Mouse (Mus musculus) MEL (cell line): Measurements from ENCODE around the gene Nf2. TPM values are rescaled to one million over a fixed set of nuclear protein-coding genes. Genes with fewer than 3 reads are reported as not detected.

Experiments
- DNase-seq: peaks from one replicate; pipeline ENCODE4 v3.0.0; 2011; ENCODE audit warnings: low read depth, low spot score
- H3K27ac ChIP-seq: 2 replicates; pipeline ENCODE4 v1.5.1; 2012; ENCODE audit warnings: low read depth, mild to moderate bottlenecking, control low read depth, low read length, moderate library complexity; ENCODE audit not compliant: control insufficient read depth
- H3K27me3 ChIP-seq, 2 experiments: fragments of 150-350 bp in 1 of 2; sonication (generic) in 1 of 2; 2 replicates each; pipeline ENCODE4 v1.6.1; 2012; ENCODE audit warnings: low read length in 2 of 2, mild to moderate bottlenecking in 2 of 2, improper control_type of control experiment in 1 of 2, moderate library complexity in 1 of 2; ENCODE audit not compliant: insufficient read depth in 2 of 2, control insufficient read depth in 1 of 2
- H3K36me3 ChIP-seq, 2 experiments: 2 replicates each; pipeline ENCODE4 v1.6.1; 2012 to 2014; ENCODE audit warnings: low read length in 2 of 2, improper control_type of control experiment in 1 of 2, inconsistent platforms in 1 of 2, mild to moderate bottlenecking in 1 of 2; ENCODE audit not compliant: insufficient read depth in 2 of 2, control insufficient read depth in 1 of 2
- H3K4me1 ChIP-seq, 2 experiments: fragments of 150-350 bp in 1 of 2; sonication (generic) in 1 of 2; 2 replicates each; pipeline ENCODE4 v1.6.1; 2012; ENCODE audit warnings: low read length in 2 of 2, improper control_type of control experiment in 1 of 2, mild to moderate bottlenecking in 1 of 2; ENCODE audit not compliant: insufficient read depth in 2 of 2, control insufficient read depth in 1 of 2
- H3K4me3 ChIP-seq, 2 experiments: fragments of 150-350 bp in 1 of 2; sonication (generic) in 1 of 2; 2 replicates each; pipeline ENCODE4 v1.5.1; 2012; ENCODE audit warnings: low read depth in 2 of 2, low read length in 2 of 2, mild to moderate bottlenecking in 2 of 2, moderate library complexity in 2 of 2, control low read depth in 1 of 2, improper control_type of control experiment in 1 of 2; ENCODE audit not compliant: control insufficient read depth in 1 of 2, insufficient read depth in 1 of 2
- H3K79me2 ChIP-seq: 2 replicates; pipeline ENCODE4 v1.6.1; 2012; ENCODE audit warnings: mild to moderate bottlenecking, low read length, moderate library complexity; ENCODE audit not compliant: control insufficient read depth, poor library complexity, insufficient read depth
- H3K9ac ChIP-seq: 2 replicates; pipeline ENCODE4 v1.6.1; 2012; ENCODE audit warnings: low read depth, mild to moderate bottlenecking, control low read depth, low read length, moderate library complexity; ENCODE audit not compliant: control insufficient read depth, poor library complexity, severe bottlenecking
- H3K9me3 ChIP-seq: fragments of 150-350 bp; sonication (generic); replicated peaks from 2 replicates; pipeline ENCODE4 v1.6.1; 2012; ENCODE audit warnings: mild to moderate bottlenecking, low read length, improper control_type of control experiment, moderate library complexity; ENCODE audit not compliant: insufficient read depth
- BHLHE40 ChIP-seq: IDR thresholded peaks from 2 replicates; pipeline ENCODE4 v1.6.1; 2012; ENCODE audit warnings: low read depth, mild to moderate bottlenecking, inconsistent platforms, low read length, improper control_type of control experiment, borderline replicate concordance
- CHD2 ChIP-seq: IDR thresholded peaks from 2 replicates; pipeline ENCODE4 v1.6.1; 2011; ENCODE audit warnings: low read length, improper control_type of control experiment
- CTCF ChIP-seq, 3 experiments: IDR thresholded peaks in 2 of 3; conservative IDR thresholded peaks in 1 of 3; 2 replicates each; pipeline ENCODE4 v1.5.1; 2011 to 2012; ENCODE audit warnings: low read length in 3 of 3, low read depth in 2 of 3, mild to moderate bottlenecking in 2 of 3, improper control_type of control experiment in 1 of 3, inconsistent platforms in 1 of 3, mixed read lengths in 1 of 3, moderate library complexity in 1 of 3; ENCODE audit not compliant: control insufficient read depth in 1 of 3, insufficient read depth in 1 of 3, poor library complexity in 1 of 3, severe bottlenecking in 1 of 3
- ELF1 ChIP-seq: IDR thresholded peaks from 2 replicates; pipeline ENCODE4 v1.6.1; 2014; ENCODE audit warnings: low read depth, mild to moderate bottlenecking, inconsistent platforms, low read length, improper control_type of control experiment, moderate library complexity
- ETS1 ChIP-seq: IDR thresholded peaks from 2 replicates; pipeline ENCODE4 v1.6.1; 2012; ENCODE audit warnings: low read depth, mild to moderate bottlenecking, inconsistent platforms, low read length, improper control_type of control experiment, moderate library complexity
- GABPA ChIP-seq: IDR thresholded peaks from 2 replicates; pipeline ENCODE4 v1.6.1; 2012; ENCODE audit warnings: low read depth, mild to moderate bottlenecking, inconsistent platforms, low read length, improper control_type of control experiment, moderate library complexity
- KAT2A ChIP-seq: conservative IDR thresholded peaks from 2 replicates; pipeline ENCODE4 v1.6.1; 2012; ENCODE audit warnings: low read depth, low read length, improper control_type of control experiment, inconsistent platforms
- MAFK ChIP-seq: IDR thresholded peaks from 2 replicates; pipeline ENCODE4 v1.6.1; 2011; ENCODE audit warnings: low read depth, mild to moderate bottlenecking, low read length, improper control_type of control experiment, borderline replicate concordance
- MAZ ChIP-seq: IDR thresholded peaks from 2 replicates; pipeline ENCODE4 v1.6.1; 2012; ENCODE audit warnings: low read depth, mild to moderate bottlenecking, inconsistent platforms, low read length, improper control_type of control experiment
- MXI1 ChIP-seq: IDR thresholded peaks from 2 replicates; pipeline ENCODE4 v1.6.1; 2011; ENCODE audit warnings: mild to moderate bottlenecking, low read depth, low read length, improper control_type of control experiment
- POLR2A ChIP-seq, 2 experiments: IDR thresholded peaks; 2 replicates each; pipeline ENCODE4 v1.6.1; 2011 to 2012; ENCODE audit warnings: low read length in 2 of 2, mild to moderate bottlenecking in 2 of 2, control low read depth in 1 of 2, improper control_type of control experiment in 1 of 2, low read depth in 1 of 2, moderate library complexity in 1 of 2; ENCODE audit not compliant: control insufficient read depth in 1 of 2, insufficient read depth in 1 of 2, poor library complexity in 1 of 2
- POLR2AphosphoS5 ChIP-seq: IDR thresholded peaks from 2 replicates; pipeline ENCODE4 v1.6.1; 2012; ENCODE audit warnings: low read depth, borderline replicate concordance, mild to moderate bottlenecking, inconsistent platforms, low read length, moderate library complexity, mixed read lengths
- RAD21 ChIP-seq: IDR thresholded peaks from 2 replicates; pipeline ENCODE4 v1.6.1; 2011; ENCODE audit warnings: mild to moderate bottlenecking, low read depth, low read length, improper control_type of control experiment
- RCOR1 ChIP-seq: IDR thresholded peaks from 2 replicates; pipeline ENCODE4 v1.6.1; 2012; ENCODE audit warnings: low read depth, mild to moderate bottlenecking, inconsistent platforms, low read length, improper control_type of control experiment
- SMC3 ChIP-seq: IDR thresholded peaks from 2 replicates; pipeline ENCODE4 v1.6.1; 2011; ENCODE audit warnings: low read depth, low read length, improper control_type of control experiment
- TAL1 ChIP-seq: IDR thresholded peaks from 2 replicates; pipeline ENCODE4 v1.6.1; 2012; ENCODE audit warnings: mild to moderate bottlenecking, inconsistent platforms, low read length, moderate library complexity, mixed read lengths
- TBP ChIP-seq: IDR thresholded peaks from 2 replicates; pipeline ENCODE4 v1.8.0; 2011; ENCODE audit warnings: low read depth, low read length, improper control_type of control experiment
- USF1 ChIP-seq: IDR thresholded peaks from 2 replicates; pipeline ENCODE4 v1.6.1; 2014; ENCODE audit warnings: low read depth, mild to moderate bottlenecking, inconsistent platforms, low read length, improper control_type of control experiment, moderate library complexity
- ZC3H11A ChIP-seq: IDR thresholded peaks from 2 replicates; pipeline ENCODE4 v1.6.1; 2012; ENCODE audit warnings: low read depth, mild to moderate bottlenecking, inconsistent platforms, low read length, improper control_type of control experiment
- ZKSCAN1 ChIP-seq: IDR thresholded peaks from 2 replicates; pipeline ENCODE4 v1.6.1; 2012; ENCODE audit warnings: low read depth, mild to moderate bottlenecking, inconsistent platforms, low read length, improper control_type of control experiment, moderate library complexity
- ZNF384 ChIP-seq: IDR thresholded peaks from 2 replicates; pipeline ENCODE4 v1.6.1; 2012; ENCODE audit warnings: low read depth, mild to moderate bottlenecking, inconsistent platforms, low read length, improper control_type of control experiment
- polyA plus RNA-seq, 2 experiments: library from polyadenylated mRNA; stranded (reverse) in 1 of 2; unstranded in 1 of 2; fragments of >175 nt in 1 of 2; fragments of >200 nt in 1 of 2; gene quantifications; 2 replicates each; pipeline versions ENCODE4 v1.2.1 to v1.2.4; 2012; ENCODE audit warnings: low replicate concordance in 2 of 2, low read depth in 1 of 2; ENCODE audit not compliant: insufficient read length in 2 of 2, insufficient read depth in 1 of 2, missing spikeins in 1 of 2
- total RNA-seq: library from RNA; depleted of rRNA; stranded (reverse); fragments of 300-350 nt; gene quantifications from 2 replicates; pipeline ENCODE4 v1.2.3, GENCODE M21; 2012

Gene Nf2
- total and polyA plus RNA-seq, 3 experiments, result 73.6 to 246 (median 95.6) TPM

- no peaks in the 10 kb centered on the region for H3K4me1 ChIP-seq
- no peak overlapping the region for H3K9ac ChIP-seq
- H3K27ac ChIP-seq, result no peak overlapping the region
- H3K4me3 ChIP-seq, result no peak overlapping the region
- H3K27me3 ChIP-seq, result no peaks in the 10 kb centered on the region
- H3K36me3 ChIP-seq, result peaks cover 2 to 33% of the 10 kb centered on the region in 2 experiments; a peak in 3 of 4 replicates
- H3K9me3 ChIP-seq, result no peaks in the 10 kb centered on the region
- TF ChIP-seq GABPA, result no peak
- TF ChIP-seq KAT2A, result no peak
- peak; percentile 57 for TF ChIP-seq ETS1
- no peaks in the 10 kb centered on the region for H3K79me2 ChIP-seq
- peak; percentile 51 for DNase-seq
These were observed 59.6 kb downstream of the Nf2 start for GRCm38 (mm10) chr11:4789691-4790090.

GRCm38 (mm10) chr11:4784629-4785142 is 64.7 kb downstream of the Nf2 start:
- no peak for DNase-seq
- Histone ChIP-seq H3K79me2 (no peaks in the 10 kb centered on the region), H3K36me3 (peaks cover 0 to 27% of the 10 kb centered on the region in 2 experiments; a peak in 2 of 4 replicates), H3K4me1 (no peaks in the 10 kb centered on the region), H3K9ac (no peak overlapping the region), H3K27me3 (no peaks in the 10 kb centered on the region), H3K9me3 (no peaks in the 10 kb centered on the region), H3K27ac (no peak overlapping the region), H3K4me3 (no peak overlapping the region)
- TF ChIP-seq MAZ, result no peak
- no peak for TF ChIP-seq TBP
- TF ChIP-seq MAFK, result no peak
- TF ChIP-seq TAL1, result no peak
- no peak for TF ChIP-seq ELF1
- no peak for TF ChIP-seq GABPA
- no peak for TF ChIP-seq BHLHE40
- no peak for TF ChIP-seq RAD21
- TF ChIP-seq ZKSCAN1, result no peak
- no peak for TF ChIP-seq POLR2AphosphoS5
- TF ChIP-seq CHD2, result no peak
- TF ChIP-seq POLR2A (IDR thresholded peaks at IDR 0.05; ENCODE audit: control insufficient read depth in 1 of 2, insufficient read depth in 1 of 2, low read depth in 1 of 2, low read length in 2 of 2, poor library complexity in 1 of 2), result no peak
- TF ChIP-seq USF1, result no peak
- no peak for TF ChIP-seq ZNF384
- no peak for TF ChIP-seq RCOR1
- TF ChIP-seq MXI1, result no peak
- no peak for TF ChIP-seq ZC3H11A
- TF ChIP-seq SMC3, result no peak
- TF ChIP-seq CTCF (IDR thresholded peaks at IDR 0.05 in 2 of 3, conservative IDR thresholded peaks at IDR 0.05 in 1 of 3; ENCODE audit: control insufficient read depth in 1 of 3, insufficient read depth in 1 of 3, low read depth in 2 of 3, low read length in 3 of 3, poor library complexity in 1 of 3, severe bottlenecking in 1 of 3), result no peak
